Mouse (Mus musculus): ENCODE data around the gene Oca2.

Gene Oca2

GRCm38 (mm10) chr7:56239543-56239942, at the start of gene Oca2:
Oca2 (plus strand) TSS chr7:56239760.
- in situ Hi-C loops (cut with MboI; ENCODE audit: low sequenced_read_pairs), result no loop called here

- in situ Hi-C loops (cut with MboI; ENCODE audit: low sequenced_read_pairs), result no loop called here
Observed at GRCm38 (mm10) chr7:56191041-56191440, 48.5 kb upstream of the Oca2 start.

GRCm38 (mm10) chr7:56191661-56192060, 47.9 kb upstream of the Oca2 start:
- in situ Hi-C loops (cut with MboI; ENCODE audit: low sequenced_read_pairs), result no loop called here

GRCm38 (mm10) chr7:56201483-56202218, 37.9 kb upstream of the Oca2 start:
- in situ Hi-C loops (cut with MboI; ENCODE audit: low sequenced_read_pairs), result no loop called here

GRCm38 (mm10) chr7:56202843-56203242, 36.7 kb upstream of the Oca2 start:
- in situ Hi-C loops (cut with MboI; ENCODE audit: low sequenced_read_pairs), result no loop called here

- in situ Hi-C loops (cut with MboI; ENCODE audit: low sequenced_read_pairs), result no loop called here
Observed at GRCm38 (mm10) chr7:56203286-56203685, 36.3 kb upstream of the Oca2 start.

GRCm38 (mm10) chr7:56204877-56205276, 34.7 kb upstream of the Oca2 start:
- in situ Hi-C loops (cut with MboI; ENCODE audit: low sequenced_read_pairs), result no loop called here

- in situ Hi-C loops (cut with MboI; ENCODE audit: low sequenced_read_pairs), result no loop called here
Observed at GRCm38 (mm10) chr7:56220811-56221210, 18.7 kb upstream of the Oca2 start.

GRCm38 (mm10) chr7:56235794-56236423, 3.7 kb upstream of the Oca2 start:
- in situ Hi-C loops (cut with MboI; ENCODE audit: low sequenced_read_pairs), result no loop called here

GRCm38 (mm10) chr7:56236617-56237016, 2.9 kb upstream of the Oca2 start:
- in situ Hi-C loops (cut with MboI; ENCODE audit: low sequenced_read_pairs), result no loop called here

GRCm38 (mm10) chr7:56254568-56254967, 15.0 kb downstream of the Oca2 start:
- in situ Hi-C loops (cut with MboI; ENCODE audit: low sequenced_read_pairs), result no loop called here

GRCm38 (mm10) chr7:56257875-56258441, 18.4 kb downstream of the Oca2 start:
- in situ Hi-C loops (cut with MboI; ENCODE audit: low sequenced_read_pairs), result no loop called here

- in situ Hi-C loops (cut with MboI; ENCODE audit: low sequenced_read_pairs), result no loop called here
Observed at GRCm38 (mm10) chr7:56277506-56277905, 37.9 kb downstream of the Oca2 start.

- in situ Hi-C loops (cut with MboI; ENCODE audit: low sequenced_read_pairs), result no loop called here
Observed at GRCm38 (mm10) chr7:56291468-56292115, 52.0 kb downstream of the Oca2 start.

- in situ Hi-C loops (cut with MboI; ENCODE audit: low sequenced_read_pairs), result no loop called here
Observed at GRCm38 (mm10) chr7:56304408-56304807, 64.8 kb downstream of the Oca2 start.

- in situ Hi-C loops (cut with MboI; ENCODE audit: low sequenced_read_pairs), result no loop called here
Observed at GRCm38 (mm10) chr7:56314358-56314757, 74.8 kb downstream of the Oca2 start.

GRCm38 (mm10) chr7:56315630-56316529, 76.3 kb downstream of the Oca2 start:
- in situ Hi-C loops (cut with MboI; ENCODE audit: low sequenced_read_pairs), result no loop called here

GRCm38 (mm10) chr7:56327738-56328137, 88.2 kb downstream of the Oca2 start:
- in situ Hi-C loops (cut with MboI; ENCODE audit: low sequenced_read_pairs), result no loop called here

GRCm38 (mm10) chr7:56348528-56348927, 109.0 kb downstream of the Oca2 start:
- in situ Hi-C loops (cut with MboI; ENCODE audit: low sequenced_read_pairs), result no loop called here

GRCm38 (mm10) chr7:56356658-56357342, 117.2 kb downstream of the Oca2 start:
- in situ Hi-C loops (cut with MboI; ENCODE audit: low sequenced_read_pairs), result no loop called here

All from CH12F3 (cell line).